Mouse (Mus musculus): Measurements from ENCODE around the gene Farsb. TPM values are rescaled to one million over a fixed set of nuclear protein-coding genes. Genes with fewer than 3 reads are reported as not detected.

The Farsb gene
- polyA plus RNA-seq, 1 experiment from 2014 or later = 149 TPM

GRCm38 (mm10) chr1:78370121-78370520, 118.6 kb downstream of the Farsb start:
- Histone ChIP-seq H3K4me3 (ENCODE audit: low read depth, low read length) (no peak overlapping the region), H3K4me2 (ENCODE audit: low read depth) (no peak overlapping the region), H3K9me3 (ENCODE audit: control insufficient read depth, low read length) (0 out of 2 replicates have a peak, but pooled peaks cover 3% of the 10 kb centered on the region), H3K27ac (ENCODE audit: low read depth, low read length) (no peak overlapping the region), H3K4me1 (ENCODE audit: control insufficient read depth, insufficient read depth, low read length) (no peaks in the 10 kb centered on the region), H3K36me3 (ENCODE audit: control insufficient read depth, insufficient read depth, low read length) (no peaks in the 10 kb centered on the region), H3K9ac (ENCODE audit: low read length) (no peak overlapping the region), H3K27me3 (ENCODE audit: control insufficient read depth, insufficient read depth, low read length) (no peaks in the 10 kb centered on the region)
- ATAC-seq (ENCODE audit: insufficient read depth, low FRiP score, low TSS enrichment) = no peak
- no peak for DNase-seq (ENCODE audit: low spot score)
- 58% methylated on average over 6 of the region's 6 CpGs for WGBS

Other genes starting within 250 kb of the Farsb start
- gene Sgpp2, start 178.6 kb downstream of the Farsb start, polyA plus RNA-seq (2014; fragmentation: Nextera tagmentation; extraction: Ambion mirVana) = 1.9 and 2.2 TPM in 2 replicates
- 0.53 TPM in 1 of 2 replicates, not detected in the other for gene Mogat1, start 22.1 kb upstream of the Farsb start, polyA plus RNA-seq (2014; fragmentation: Nextera tagmentation; extraction: Ambion mirVana)
- 0.17 and 0.28 TPM in 2 replicates for gene BC035947, start 23.3 kb upstream of the Farsb start, polyA plus RNA-seq (2014; fragmentation: Nextera tagmentation; extraction: Ambion mirVana)
- 99.9 and 104 TPM in 2 replicates for gene Acsl3, start 168.9 kb upstream of the Farsb start, polyA plus RNA-seq (2014; fragmentation: Nextera tagmentation; extraction: Ambion mirVana)
- 5.0 and 5.4 TPM in 2 replicates for gene Utp14b, start 169.1 kb upstream of the Farsb start, polyA plus RNA-seq (2014; fragmentation: Nextera tagmentation; extraction: Ambion mirVana)

All from neural tube, embryonic 11.5 days (tissue).